Mouse (Mus musculus): ENCODE results near the gene Inafm1. TPM values are rescaled to one million over a fixed set of nuclear protein-coding genes. Genes with fewer than 3 reads are reported as not detected.
A peak's percentile ranks its signal among the peaks of the same experiment; 100 is the strongest.
"Not testable (repeated sequence)": the region's sequence is repeated elsewhere in the genome, so short reads cannot be mapped to it uniquely, and the experiment has no call there.

The Inafm1 gene
- polyA plus RNA-seq, 1 experiment from 2014 or later, result 10.7 TPM

DNA sequence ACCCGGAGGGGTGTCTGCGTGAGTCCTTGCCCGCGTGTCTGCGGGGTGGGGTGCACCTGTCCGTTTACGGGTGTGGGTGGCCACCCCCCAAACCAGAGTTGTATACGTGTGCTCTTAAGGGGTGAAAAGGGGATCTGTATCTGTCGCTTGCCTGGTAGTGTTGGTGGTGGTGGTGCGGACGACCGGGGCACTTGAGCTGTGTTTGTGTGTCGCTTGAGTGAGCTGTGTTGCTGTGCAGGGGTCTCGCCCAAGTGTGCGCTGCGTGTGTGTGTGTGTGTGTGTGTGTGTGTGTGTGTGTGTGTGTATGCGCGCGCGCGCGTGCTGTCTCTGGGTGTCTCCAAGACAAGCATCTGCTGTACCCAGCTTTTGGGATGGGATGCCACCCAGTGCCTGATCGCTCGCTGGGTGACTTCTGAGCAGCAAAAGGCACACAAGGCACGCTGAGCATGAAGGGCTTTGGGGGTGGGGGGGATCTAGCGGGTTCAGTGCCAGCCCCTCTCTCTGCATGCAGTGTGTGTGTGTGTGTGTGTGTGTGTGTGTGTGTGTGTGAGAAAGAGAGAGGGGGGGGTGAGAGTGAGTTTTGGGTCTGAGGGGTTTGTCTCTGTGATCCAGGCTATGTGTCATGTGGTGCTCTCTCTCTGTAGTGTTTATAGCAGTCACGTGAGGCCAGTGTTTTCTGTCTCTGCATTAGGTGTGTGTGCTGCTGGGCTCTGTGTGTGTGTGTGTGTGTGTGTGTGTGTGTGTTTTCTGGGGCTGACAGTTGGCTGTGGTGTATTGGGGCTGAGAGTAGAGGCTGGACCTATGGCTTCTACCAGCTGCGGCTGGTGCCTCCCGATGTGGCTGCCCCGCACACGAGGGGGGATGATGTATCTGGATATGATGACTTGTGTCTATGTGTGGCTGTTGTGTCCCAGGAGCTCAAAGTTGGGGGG, 37.4 kb upstream of the Inafm1 start:
- Histone ChIP-seq H3K4me2 (peak overlapping the region; percentile 99), H3K4me1 (peaks cover 56% of the 10 kb centered on the region), H3K9me3 (no peaks in the 10 kb centered on the region), H3K27me3 (replicated peaks) (no peaks in the 10 kb centered on the region), H3K36me3 (peaks cover 3% of the 10 kb centered on the region; the same call in 1 of the 2 replicates), H3K4me3 (peak overlapping the region; percentile 76), H3K9ac (peak overlapping the region; percentile 94), H3K27ac (replicated peaks) (peak overlapping the region; percentile 99)
- WGBS, result under 1% methylated on average over 31 of the region's 31 CpGs
- ATAC-seq (ENCODE audit: extremely low read depth, insufficient number of reproducible peaks, low FRiP score, low TSS enrichment), result no peak

DNA sequence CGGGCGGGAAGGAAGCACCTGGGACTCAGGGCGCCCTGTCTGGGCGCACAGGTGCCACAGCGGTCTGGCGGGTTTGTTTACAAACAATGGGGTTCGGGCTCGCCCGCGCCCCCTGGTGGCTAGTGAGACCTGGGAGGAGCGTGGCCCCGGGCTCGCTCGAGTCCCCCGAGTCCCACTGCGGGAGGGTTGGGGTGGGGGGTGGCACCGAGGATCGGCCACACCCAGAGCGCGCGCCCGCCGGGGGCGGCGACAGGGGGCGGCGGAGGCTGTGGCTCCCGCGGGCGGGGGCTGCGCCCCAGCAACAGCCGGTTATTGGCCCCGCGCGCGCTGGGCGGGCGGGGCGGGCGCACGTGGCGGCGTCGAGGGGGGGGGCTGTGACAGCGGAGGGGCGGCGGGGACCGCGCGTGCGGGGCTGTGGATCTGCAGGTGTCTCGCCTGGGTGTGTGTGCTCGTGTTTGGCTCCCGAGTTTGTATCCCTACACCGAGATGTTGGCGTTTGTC, 36.7 kb upstream of the Inafm1 start:
- Histone ChIP-seq H3K4me1 (peaks cover 56% of the 10 kb centered on the region), H3K9me3 (no peaks in the 10 kb centered on the region), H3K27me3 (replicated peaks) (no peaks in the 10 kb centered on the region), H3K4me2 (peak overlapping the region; percentile 99), H3K9ac (peak overlapping the region; percentile 94), H3K36me3 (no peaks in the 10 kb centered on the region), H3K4me3 (peak overlapping the region; percentile 76), H3K27ac (replicated peaks) (peak overlapping the region; percentile 99)
- WGBS, result 2% methylated on average over 36 of the region's 56 CpGs
- ATAC-seq (ENCODE audit: extremely low read depth, insufficient number of reproducible peaks, low FRiP score, low TSS enrichment), result peak; percentile 47

DNA sequence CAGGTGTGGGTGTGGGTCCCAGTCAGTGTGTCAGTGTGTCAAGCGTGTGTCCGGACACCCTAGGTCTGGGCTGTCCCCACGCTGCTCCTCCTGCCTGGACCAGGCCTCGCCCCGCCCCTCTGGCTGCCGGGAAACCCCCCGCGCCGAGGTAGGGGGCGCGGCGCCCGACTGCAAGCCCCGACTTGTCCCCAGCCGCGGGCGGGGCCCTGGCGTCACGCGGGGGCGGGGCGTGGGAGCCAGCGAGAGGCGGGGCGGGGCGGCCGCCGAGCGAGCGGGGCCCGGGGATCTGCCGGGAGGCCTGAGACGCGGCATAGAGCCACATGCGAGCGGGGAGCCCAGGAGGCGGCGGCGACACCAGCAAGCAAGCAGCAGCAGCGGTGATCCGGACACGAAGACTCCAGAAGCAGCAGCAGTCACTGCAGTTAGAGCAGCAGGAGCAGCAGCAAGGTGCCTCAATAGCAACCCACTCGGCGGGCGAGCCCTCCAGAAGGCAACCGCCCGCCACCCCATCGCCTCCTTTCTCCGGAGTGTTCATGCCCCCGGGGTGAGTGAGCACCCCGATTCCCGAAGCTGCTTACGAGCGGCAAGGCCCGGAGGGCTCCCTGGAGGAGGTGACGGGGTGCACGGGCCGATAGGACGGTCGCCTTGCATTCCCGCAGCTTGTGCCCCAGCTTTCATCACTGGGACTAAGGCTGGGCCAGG, 36.1 kb upstream of the Inafm1 start:
- H3K27me3 ChIP-seq (replicated peaks), result no peaks in the 10 kb centered on the region
- under 1% methylated on average over 61 of the region's 61 CpGs for WGBS
- peak overlapping the region; percentile 99 for H3K4me2 ChIP-seq
- peak overlapping the region; percentile 76 for H3K4me3 ChIP-seq
- no peaks in the 10 kb centered on the region for H3K36me3 ChIP-seq
- peak overlapping the region; percentile 94 for H3K9ac ChIP-seq
- peak; percentile 58 for ATAC-seq (ENCODE audit: extremely low read depth, insufficient number of reproducible peaks, low FRiP score, low TSS enrichment)
- peaks cover 54% of the 10 kb centered on the region for H3K4me1 ChIP-seq
- peak overlapping the region; percentile 99 for H3K27ac ChIP-seq (replicated peaks)
- no peaks in the 10 kb centered on the region for H3K9me3 ChIP-seq

GRCm38 (mm10) chr7:16308555-16309317, 35.3 kb upstream of the Inafm1 start:
- no peaks in the 10 kb centered on the region for H3K27me3 ChIP-seq (replicated peaks)
- H3K4me2 ChIP-seq, result peak overlapping the region; percentile 99
- no peak for ATAC-seq (ENCODE audit: extremely low read depth, insufficient number of reproducible peaks, low FRiP score, low TSS enrichment)
- H3K4me3 ChIP-seq, result peak overlapping the region; percentile 76
- H3K27ac ChIP-seq (replicated peaks), result peak overlapping the region; percentile 99
- H3K9me3 ChIP-seq, result no peaks in the 10 kb centered on the region
- H3K36me3 ChIP-seq, result no peaks in the 10 kb centered on the region
- WGBS, result 39% methylated on average over 16 of the region's 16 CpGs
- H3K4me1 ChIP-seq, result peaks cover 49% of the 10 kb centered on the region
- H3K9ac ChIP-seq, result peak overlapping the region; percentile 94

DNA sequence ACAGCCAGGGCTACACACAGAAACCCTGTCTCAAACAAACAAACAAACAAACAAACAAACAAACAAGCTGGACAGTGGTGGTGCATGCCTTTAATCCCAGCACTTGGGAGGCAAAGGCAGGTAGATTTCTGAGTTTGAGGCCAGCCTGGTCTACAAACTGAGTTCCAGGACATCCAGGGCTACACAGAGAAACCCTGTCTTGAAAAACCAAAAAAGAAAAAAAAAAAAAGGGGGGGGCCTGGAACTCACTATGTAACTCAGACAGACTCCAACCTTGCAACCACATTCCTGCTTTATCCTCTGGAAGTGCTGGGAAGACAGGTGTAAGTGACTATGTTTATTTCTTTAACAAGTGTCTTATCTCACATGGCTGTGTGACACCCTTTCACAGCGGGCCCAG, 34.7 kb upstream of the Inafm1 start, which contains the start of gene Bbc3:
Gene Bbc3 (plus strand): TSS at position 301 of the 400 bp plus-strand sequence.
- H3K4me1 ChIP-seq, result peaks cover 44% of the 10 kb centered on the region
- 38% methylated on average over 1 of the region's 1 CpGs for WGBS

GRCm38 (mm10) chr7:16307141-16307540, 33.7 kb upstream of the Inafm1 start:
- not testable (repeated sequence) for H3K4me2 ChIP-seq; H3K36me3 ChIP-seq; H3K27ac ChIP-seq (replicated peaks); H3K9me3 ChIP-seq; H3K9ac ChIP-seq; ATAC-seq (ENCODE audit: extremely low read depth, insufficient number of reproducible peaks, low FRiP score, low TSS enrichment); H3K4me3 ChIP-seq; H3K27me3 ChIP-seq (replicated peaks)
- WGBS, result 71% methylated on average over 6 of the region's 6 CpGs
- H3K4me1 ChIP-seq, result peaks cover 37% of the 10 kb centered on the region

More for the DNA sequence above, 34.7 kb upstream of the Inafm1 start, which contains the start of gene Bbc3:
- H3K9me3 ChIP-seq; H3K27me3 ChIP-seq (replicated peaks); H3K36me3 ChIP-seq; ATAC-seq (ENCODE audit: extremely low read depth, insufficient number of reproducible peaks, low FRiP score, low TSS enrichment): not testable (repeated sequence)
- Histone ChIP-seq H3K9ac (peak within 1 kb of the TSS; percentile 94), H3K4me3 (peak within 1 kb of the TSS; percentile 76), H3K4me2 (peak within 1 kb of the TSS; percentile 99), H3K27ac (replicated peaks) (peak within 1 kb of the TSS; percentile 99)

- 1% methylated on average over 52 of the region's 52 CpGs for WGBS
- H3K4me3 ChIP-seq, result peak overlapping the region; percentile 53
- peak; percentile 66 for ATAC-seq (ENCODE audit: extremely low read depth, insufficient number of reproducible peaks, low FRiP score, low TSS enrichment)
- H3K36me3 ChIP-seq, result no peaks in the 10 kb centered on the region
- H3K9me3 ChIP-seq, result no peaks in the 10 kb centered on the region
- H3K4me1 ChIP-seq, result peaks cover 36% of the 10 kb centered on the region
- H3K27ac ChIP-seq (replicated peaks), result peak overlapping the region; percentile 32; the same call in 1 of the 2 replicates
- H3K4me2 ChIP-seq, result peak overlapping the region; percentile 83
- no peaks in the 10 kb centered on the region for H3K27me3 ChIP-seq (replicated peaks)
- H3K9ac ChIP-seq, result peak overlapping the region; percentile 75
These were observed 26.1 kb upstream of the Inafm1 start for GRCm38 (mm10) chr7:16299419-16300035.

DNA sequence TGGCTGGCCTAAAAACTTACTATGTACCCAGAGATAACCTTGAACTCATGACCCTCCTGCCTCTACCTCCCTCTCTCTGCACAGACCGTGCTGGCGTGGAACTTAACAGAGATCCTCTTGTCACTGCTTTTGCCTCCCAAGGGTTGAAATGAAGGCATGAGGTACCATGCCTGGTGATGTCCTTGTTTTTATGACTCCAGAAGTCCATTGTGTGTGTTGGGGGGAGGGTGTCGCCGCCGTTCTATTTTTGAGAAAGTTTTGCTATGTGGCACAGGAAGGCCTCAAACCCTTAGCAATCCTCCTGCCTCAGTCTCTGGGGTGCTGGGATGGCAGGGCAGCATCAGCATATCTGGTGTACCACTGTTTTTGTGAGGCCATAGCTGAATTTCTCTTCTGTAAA, 25.5 kb upstream of the Inafm1 start:
- H3K9ac ChIP-seq, result peak overlapping the region; percentile 75; the same call in 1 of the 2 replicates
- H3K9me3 ChIP-seq, result no peaks in the 10 kb centered on the region
- peaks cover 36% of the 10 kb centered on the region for H3K4me1 ChIP-seq
- peak overlapping the region; percentile 53 for H3K4me3 ChIP-seq
- ATAC-seq (ENCODE audit: extremely low read depth, insufficient number of reproducible peaks, low FRiP score, low TSS enrichment), result no peak
- no peaks in the 10 kb centered on the region for H3K27me3 ChIP-seq (replicated peaks)
- peak overlapping the region; percentile 32; the same call in 1 of the 2 replicates for H3K27ac ChIP-seq (replicated peaks)
- H3K36me3 ChIP-seq, result no peaks in the 10 kb centered on the region
- peak overlapping the region; percentile 83 for H3K4me2 ChIP-seq
- 77% methylated on average over 5 of the region's 5 CpGs for WGBS

GRCm38 (mm10) chr7:16297616-16298015, 24.2 kb upstream of the Inafm1 start:
- Histone ChIP-seq H3K9ac (peak overlapping the region; percentile 77), H3K4me2 (peak overlapping the region; percentile 74; the same call in 1 of the 2 replicates), H3K9me3 (no peaks in the 10 kb centered on the region), H3K36me3 (no peaks in the 10 kb centered on the region), H3K4me1 (peaks cover 36% of the 10 kb centered on the region), H3K27ac (replicated peaks) (peak overlapping the region; percentile 94), H3K27me3 (replicated peaks) (no peaks in the 10 kb centered on the region), H3K4me3 (peak overlapping the region; percentile 42; the same call in 1 of the 2 replicates)
- ATAC-seq (ENCODE audit: extremely low read depth, insufficient number of reproducible peaks, low FRiP score, low TSS enrichment), result no peak
- 59% methylated on average over 2 of the region's 2 CpGs for whole genome bisulfite sequencing

DNA sequence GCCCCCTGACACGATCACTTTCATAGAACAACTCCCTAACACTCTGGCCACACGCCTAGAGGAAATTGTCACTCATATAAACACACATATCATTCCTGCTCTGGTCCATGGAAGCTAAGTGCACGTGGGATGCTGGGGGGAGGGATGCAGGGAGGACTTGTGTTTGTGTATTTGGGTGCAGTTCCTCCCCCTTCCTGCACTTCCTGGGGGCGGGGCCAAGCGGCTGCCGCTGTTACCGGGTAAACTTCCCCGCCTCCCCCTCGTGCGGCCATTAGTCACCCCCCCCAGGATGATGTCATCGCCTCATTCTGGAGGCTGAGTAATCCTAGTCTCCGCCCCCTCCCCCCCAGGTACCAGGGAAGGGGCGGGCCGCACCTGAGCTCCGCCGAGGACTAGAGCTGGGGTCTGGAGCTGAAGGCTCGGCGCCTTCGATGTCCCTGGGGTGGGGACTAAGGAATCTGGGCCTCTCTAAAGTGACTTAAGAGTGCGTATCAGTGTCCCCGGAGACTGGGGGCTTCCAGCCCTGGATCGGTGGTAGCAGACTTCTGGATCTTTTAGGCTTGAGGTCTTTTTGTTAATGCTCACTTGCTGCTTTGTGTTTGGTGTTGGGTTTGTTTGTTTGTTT, 23.5 kb upstream of the Inafm1 start:
- peak; percentile 48 for ATAC-seq (ENCODE audit: extremely low read depth, insufficient number of reproducible peaks, low FRiP score, low TSS enrichment)

More for the DNA sequence above, 23.5 kb upstream of the Inafm1 start:
- H3K27ac ChIP-seq (replicated peaks), result peak overlapping the region; percentile 94
- H3K27me3 ChIP-seq (replicated peaks), result no peaks in the 10 kb centered on the region
- WGBS, result 2% methylated on average over 21 of the region's 22 CpGs
- H3K4me3 ChIP-seq, result peak overlapping the region; percentile 42
- peaks cover 36% of the 10 kb centered on the region for H3K4me1 ChIP-seq
- H3K36me3 ChIP-seq, result no peaks in the 10 kb centered on the region
- peak overlapping the region; percentile 77 for H3K9ac ChIP-seq
- no peaks in the 10 kb centered on the region for H3K9me3 ChIP-seq
- H3K4me2 ChIP-seq, result peak overlapping the region; percentile 74
